Mouse (Mus musculus) liver, embryonic 14.5 days (tissue): Measurements from ENCODE around the gene Rreb1.

Source experiments
- CTCF ChIP-seq: IDR thresholded peaks from 2 replicates; pipeline ENCODE4 v1.5.1; 2016; ENCODE audit warnings: antibody characterized with exemption, low read depth, control low read depth
- EP300 ChIP-seq: IDR thresholded peaks from 2 replicates; pipeline ENCODE4 v1.6.1; 2016; ENCODE audit warnings: antibody characterized with exemption, low read depth

DNA sequence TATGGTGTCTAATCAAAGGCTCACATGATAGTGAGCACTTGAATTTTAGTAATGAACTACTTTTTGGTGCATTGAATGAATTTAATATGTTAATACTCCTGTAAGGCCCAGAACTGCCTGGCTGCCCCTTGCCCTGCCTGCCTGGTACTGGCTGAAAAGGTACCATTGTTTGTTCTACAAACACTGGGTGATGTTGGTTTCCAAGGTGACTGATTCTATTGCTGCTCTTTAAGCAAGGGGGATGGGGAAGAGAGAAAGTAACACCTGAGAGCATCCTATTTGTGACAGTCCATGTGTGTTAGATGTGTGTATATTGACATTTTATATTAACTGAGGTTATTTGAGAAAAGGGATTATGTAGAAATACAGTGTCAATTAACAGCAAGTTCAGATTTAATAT, 77.6 kb downstream of the Rreb1 start:
- TF ChIP-seq CTCF (no peak), EP300 (no peak)
